Mouse (Mus musculus): Measurements from ENCODE around the gene Hmmr.
"Not testable (repeated sequence)": the region's sequence is repeated elsewhere in the genome, so short reads cannot be mapped to it uniquely, and the experiment has no call there.

Hmmr gene

DNA sequence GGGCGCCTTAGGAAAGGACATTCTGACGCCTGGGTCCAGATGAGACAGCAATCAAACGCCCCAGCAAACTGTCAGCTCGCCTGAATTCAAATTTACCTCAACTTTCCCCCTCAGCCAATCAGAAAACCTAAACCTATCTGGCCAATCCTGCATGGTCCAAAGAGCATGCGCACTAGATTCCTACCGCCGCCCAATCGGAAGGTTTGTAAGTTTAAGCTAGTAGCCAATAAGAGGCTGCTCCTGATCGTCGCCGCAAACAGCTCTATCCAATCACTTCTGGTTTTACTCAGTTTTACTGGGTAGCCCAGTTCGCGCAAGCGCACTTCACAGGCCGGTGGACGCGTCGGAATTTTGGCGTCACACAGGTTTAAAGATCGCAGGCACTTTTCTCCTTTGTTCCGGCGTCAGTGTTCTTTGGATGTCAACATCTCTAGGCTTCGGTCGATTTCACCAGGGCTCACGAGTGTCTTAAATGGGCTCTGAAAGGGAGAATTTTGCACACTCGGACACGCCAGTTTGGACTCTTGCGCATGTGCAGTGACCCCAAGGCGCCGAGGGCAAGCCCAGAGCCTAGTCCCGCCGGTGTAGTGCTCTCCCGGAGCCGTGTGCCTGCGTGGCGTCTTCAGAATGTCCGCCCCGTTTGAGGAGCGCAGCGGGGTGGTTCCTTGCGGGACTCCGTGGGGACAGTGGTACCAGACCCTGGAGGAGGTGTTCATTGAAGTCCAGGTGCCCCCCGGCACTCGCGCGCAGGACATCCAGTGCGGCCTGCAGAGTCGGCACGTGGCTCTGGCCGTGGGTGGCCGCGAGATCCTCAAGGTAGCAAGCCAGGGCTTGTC is at the start of gene Hmmr, which contains the start of gene Nudcd2:
TSS of gene Hmmr (minus strand) at position 84 of the 836 bp plus-strand sequence.
TSS of gene Nudcd2 (plus strand) at position 329 of the 836 bp plus-strand sequence.
- peak; percentile 97 for DNase-seq

- DNase-seq: no peak
Observed at GRCm38 (mm10) chr11:40781857-40782256, 48.6 kb upstream of the Hmmr start.

DNA sequence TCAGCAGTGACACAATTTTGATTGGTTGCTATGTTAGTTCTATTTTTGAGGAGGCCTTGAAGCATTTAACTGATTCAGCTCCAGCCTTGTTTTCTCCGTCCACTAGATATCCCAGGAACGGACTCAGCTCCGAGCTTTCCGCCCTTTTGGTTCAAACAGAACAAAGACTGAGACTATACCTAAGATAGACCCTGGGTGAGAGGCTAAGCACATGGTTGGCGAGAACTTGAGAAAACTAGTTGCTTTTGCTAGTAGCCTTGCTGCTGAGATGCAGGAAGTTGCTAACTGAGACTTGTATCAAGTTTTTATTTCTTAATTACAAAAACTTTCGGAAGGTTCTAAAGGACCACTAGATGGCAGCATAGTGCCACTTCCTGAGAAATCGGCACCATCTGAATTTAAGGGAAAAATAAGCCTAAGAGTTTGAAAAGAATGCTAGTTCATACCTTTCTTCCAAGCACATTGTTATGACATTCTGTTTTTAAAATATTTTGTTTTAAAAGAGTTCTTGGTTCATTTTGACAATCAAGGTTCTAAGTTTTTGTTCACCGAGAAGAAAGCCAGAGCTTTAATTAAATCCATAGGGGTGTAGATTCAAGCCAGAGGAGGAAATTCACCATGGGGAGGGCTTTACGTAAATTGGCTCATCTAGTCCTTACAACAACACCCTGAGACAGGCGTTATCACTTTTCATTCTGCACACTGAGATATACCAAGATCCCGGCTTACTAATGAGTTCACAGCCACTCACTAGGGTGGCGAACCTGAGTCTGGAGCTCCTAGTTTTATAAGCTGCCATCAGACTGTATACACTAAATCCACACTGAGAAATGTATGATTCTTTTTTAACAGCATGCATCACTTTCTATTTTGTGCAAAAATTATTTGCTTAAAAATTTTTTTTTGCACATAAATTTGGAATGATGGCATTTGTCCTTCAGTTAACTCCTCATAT is 42.4 kb upstream of the Hmmr start:
- no peak for DNase-seq

- no peak for DNase-seq
Observed at GRCm38 (mm10) chr11:40764690-40765089, 31.5 kb upstream of the Hmmr start.

DNA sequence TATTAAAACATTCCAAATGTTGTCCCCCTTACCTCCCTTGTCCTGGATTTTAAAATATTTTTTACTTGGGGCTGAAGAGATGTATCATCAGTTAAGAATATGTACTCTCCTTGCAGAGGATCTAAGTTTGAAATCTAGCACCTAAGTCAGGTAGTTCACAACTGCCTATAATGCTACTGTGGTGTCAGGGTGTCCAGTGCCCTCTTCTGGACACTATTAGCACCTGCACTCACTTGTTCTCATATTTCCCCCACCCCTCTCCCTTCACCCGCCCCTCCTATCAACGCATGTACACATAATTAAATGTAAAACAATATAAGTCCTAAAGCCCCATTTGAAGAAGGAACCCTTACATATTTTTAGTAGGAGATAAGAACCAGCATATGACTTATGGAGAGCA is 30.2 kb upstream of the Hmmr start:
- DNase-seq: no peak

DNA sequence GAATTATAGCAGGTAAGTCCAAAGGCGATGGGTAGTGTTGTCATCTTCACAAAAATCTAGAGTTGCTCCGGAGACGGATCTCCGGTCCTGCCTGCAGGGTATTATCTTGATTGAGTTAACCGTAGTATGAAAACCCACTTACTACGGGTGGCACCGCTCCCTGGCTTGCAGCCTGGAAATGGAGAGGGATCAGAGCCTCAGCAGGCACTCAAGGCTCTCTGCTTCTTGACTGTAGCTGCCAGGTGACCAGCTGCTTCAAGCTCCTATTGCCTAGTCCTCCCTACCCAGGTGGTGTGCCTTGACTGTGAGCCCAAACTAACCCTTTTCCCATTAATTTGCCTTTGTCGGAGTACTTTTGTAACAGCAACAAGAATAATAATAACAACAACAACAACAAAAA is 26.7 kb upstream of the Hmmr start:
- DNase-seq: no peak

DNA sequence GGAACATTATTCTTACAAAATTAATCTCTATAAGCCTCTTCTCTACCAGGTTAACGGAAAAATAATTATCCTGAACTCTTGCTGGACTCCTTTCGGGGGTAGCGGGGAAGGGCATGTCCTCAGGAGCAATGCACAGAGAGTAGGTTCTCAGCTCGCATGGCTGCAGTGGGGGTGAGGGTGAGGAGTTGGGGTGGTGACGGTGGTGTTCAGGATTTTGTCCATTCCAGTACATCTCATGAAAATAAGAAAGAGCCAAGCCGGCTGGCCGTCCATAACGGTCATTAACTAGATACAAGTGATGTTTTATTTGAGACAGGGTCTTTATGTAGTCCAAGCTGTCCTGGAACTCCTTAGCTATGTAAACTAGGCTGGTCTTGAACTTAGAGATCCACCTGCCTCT is 22.7 kb upstream of the Hmmr start:
- no peak for DNase-seq

DNA sequence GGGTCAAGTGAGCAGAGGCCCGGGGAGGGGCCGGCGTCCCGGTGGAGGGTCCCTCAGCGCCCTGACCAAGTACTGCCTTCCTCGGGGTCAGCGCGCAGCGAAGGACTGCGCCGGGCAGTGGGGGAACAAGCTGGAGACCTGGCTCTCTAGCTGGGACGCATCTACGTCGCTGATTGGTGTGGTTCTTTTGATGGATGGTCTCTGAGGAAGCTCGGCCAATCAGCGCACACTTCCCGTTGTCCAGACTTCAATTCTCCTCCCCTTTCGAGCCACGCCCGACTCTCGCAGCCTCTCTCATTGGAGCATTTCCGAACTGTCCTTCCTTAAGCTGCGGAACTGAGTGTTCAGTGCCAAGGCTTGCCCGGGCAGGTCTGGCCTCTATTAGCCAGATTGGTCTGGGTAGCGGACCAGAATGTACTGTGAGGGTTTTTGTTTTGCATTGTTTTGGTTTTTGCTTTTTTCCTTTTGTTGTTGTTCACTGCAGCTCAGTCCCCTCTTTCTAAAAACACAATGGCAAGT is 21.9 kb upstream of the Hmmr start, which contains the start of gene Ccng1:
TSS of gene Ccng1 (minus strand) at position 203 of the 519 bp plus-strand sequence.
- DNase-seq: peak; percentile 97

DNA sequence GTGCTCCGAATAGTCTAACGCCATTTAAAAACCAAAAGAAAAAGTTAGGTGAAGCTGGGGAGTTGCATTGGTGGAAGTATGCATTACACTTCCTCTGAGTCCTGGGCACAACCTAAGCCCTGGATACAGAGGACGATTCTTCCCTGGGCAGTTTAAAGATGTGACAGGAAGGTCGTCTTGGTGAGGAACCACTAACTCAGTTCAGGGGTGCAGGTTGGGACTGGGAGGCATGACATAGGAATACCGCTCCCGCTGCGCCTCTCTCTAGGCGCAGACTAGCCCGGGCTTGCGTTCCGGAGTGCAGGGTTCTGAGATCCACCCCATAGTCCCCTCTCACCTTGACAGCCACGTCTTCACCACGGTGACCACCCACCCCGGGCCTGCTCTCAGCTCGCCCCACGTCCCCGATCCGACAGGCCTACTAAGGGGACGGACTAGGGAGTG is 21.5 kb upstream of the Hmmr start:
- no peak for DNase-seq

- no peak for DNase-seq
Observed at GRCm38 (mm10) chr11:40753836-40754235, 20.6 kb upstream of the Hmmr start.

GRCm38 (mm10) chr11:40747716-40748115 is 14.5 kb upstream of the Hmmr start:
- no peak for DNase-seq

- DNase-seq: no peak
Observed at GRCm38 (mm10) chr11:40746361-40746760, 13.1 kb upstream of the Hmmr start.

DNA sequence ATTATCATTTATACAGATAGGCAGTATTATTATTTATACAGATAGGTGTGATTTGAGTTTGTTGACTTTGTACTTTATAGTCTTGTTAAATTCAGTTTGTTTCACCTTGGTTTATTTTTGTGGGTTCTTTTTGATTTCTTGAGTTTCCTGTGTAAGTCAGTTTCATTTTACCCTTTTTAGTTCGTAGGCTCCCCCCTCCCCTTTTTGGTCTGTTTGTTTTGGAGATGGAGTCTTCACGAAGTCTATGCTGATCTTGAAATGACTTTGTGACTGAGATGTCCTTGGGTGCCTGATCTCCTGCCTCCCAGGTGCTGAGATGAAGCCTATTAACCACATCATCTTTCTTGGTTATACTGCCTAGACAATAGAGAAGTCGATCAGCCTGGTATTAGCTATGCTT is 11.1 kb upstream of the Hmmr start:
- no peak for DNase-seq

DNA sequence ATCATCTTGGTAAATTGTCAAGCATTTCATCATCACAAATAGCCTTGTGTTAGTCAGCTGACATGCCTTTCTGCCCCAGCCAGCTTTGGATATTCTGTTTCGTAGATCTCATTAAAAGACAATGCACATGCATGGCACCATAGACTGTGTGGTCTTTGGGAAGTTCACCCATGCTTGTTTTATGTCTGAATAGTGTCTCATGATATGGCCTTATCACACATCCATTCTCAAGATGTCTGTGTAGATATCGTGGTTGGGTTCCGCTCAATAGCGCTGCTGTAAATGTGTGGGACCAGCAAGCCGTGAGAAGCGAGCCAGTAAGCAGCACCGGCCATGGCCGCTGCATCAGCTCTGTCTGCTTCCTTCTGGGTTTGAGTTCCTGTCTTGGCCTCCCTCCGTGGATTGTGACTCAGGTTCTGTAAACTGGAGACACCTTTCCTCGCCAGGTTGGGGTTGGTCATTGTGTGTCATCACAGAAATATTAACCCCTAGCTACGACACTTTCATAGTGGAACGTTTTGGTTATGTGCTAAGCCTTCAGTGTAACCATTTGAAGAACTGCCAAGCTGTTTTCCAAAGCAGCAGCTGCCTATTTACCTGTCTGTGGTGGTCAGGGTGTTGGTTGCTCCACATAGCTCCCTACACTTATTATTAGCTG is 8.5 kb upstream of the Hmmr start:
- no peak for DNase-seq

DNA sequence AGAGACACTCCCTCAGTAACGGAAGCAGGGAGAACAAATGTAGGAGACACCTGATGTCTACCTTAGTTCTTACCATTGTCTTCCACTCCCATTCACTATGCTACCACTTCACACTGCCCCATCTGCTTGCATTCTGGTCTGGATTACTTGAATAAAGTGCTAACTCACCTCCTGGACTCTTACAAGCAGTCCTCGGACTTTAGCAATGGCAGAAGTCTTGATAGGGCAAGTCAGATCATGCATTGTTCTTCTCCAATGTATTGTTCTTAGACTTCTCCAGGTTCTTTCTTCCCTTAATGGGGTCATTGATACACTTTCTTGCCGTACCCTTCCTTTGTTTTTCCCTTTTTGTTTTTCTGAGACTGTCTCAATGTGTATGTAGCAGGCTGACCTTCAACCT is 4.1 kb upstream of the Hmmr start:
- no peak for DNase-seq

DNA sequence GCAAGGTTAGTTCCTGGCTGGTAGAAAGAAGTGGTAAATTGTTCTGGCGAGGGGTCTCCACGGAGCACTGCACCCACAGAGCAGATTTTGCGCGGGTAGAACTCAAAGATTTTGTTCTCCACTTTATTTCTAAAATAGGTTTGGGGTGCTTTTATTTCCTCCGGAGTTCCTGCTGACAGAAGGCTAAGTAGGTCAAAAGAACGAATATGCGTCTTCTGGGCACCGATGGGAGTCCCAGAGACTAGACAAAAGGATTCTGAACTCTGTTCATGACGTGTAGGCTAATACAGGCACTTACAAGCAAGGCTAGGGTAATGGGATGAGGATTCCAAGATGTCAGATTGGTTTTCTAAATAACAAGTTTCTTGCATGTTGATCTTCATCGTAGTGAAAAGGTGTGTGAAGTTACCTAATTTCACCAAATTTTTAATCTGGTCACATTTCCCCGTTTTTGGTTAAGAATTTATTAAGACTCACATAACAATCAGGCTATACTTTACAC is 1.1 kb upstream of the Hmmr start:
- DNase-seq: no peak

GRCm38 (mm10) chr11:40732997-40733338 is 254 bp downstream of the Hmmr start:
- DNase-seq: no peak

DNA sequence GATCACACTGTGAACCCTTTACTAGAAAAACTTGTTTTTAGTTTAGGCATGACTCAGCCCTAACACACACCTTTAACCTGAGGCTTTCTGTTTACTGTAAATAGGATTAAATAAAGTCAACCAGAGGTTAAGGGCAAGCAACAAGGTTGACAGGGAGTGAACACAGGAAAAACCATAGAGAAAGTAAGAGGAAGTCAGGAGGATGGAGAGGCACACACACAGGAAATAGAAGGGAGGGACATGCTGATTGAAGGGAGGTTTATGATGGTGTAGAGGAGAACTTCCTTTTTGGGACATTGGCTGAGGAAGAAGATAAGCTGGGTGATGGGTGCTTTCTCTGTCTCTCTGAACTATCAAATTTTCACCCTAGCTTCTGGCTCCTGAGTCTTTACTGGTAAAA is 14.9 kb downstream of the Hmmr start:
- DNase-seq: no peak

GRCm38 (mm10) chr11:40715524-40715923 is 17.7 kb downstream of the Hmmr start:
- DNase-seq: peak; percentile 14

- DNase-seq: no peak
Observed at GRCm38 (mm10) chr11:40713858-40714257, 19.4 kb downstream of the Hmmr start.

GRCm38 (mm10) chr11:40709899-40710298 is 23.3 kb downstream of the Hmmr start:
- DNase-seq: not testable (repeated sequence)

DNA sequence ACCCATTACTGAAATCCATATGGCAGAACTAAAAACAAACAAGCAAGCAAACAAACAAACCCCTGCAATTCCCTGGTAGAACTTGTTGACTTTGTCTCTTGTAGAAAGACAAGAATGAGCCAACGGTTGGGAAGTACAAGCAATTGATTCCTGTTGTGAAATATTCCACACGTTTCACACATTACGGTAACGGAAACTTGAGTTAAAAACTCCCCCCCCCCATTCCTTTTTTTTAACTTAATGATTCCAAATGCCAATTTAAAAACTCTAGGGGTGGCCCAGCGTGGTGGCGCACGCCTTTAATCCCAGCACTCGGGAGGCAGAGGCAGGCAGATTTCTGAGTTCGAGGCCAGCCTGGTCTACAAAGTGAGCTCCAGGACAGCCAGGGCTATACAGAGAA is 38.1 kb downstream of the Hmmr start, which contains the start of gene Mat2b:
TSS of gene Mat2b (minus strand) at position 101 of the 400 bp plus-strand sequence.
- no peak for DNase-seq

All from layer of hippocampus, adult 9-11 months (tissue).